Mouse (Mus musculus): Measurements from ENCODE around the gene Dnajc12.

DNA sequence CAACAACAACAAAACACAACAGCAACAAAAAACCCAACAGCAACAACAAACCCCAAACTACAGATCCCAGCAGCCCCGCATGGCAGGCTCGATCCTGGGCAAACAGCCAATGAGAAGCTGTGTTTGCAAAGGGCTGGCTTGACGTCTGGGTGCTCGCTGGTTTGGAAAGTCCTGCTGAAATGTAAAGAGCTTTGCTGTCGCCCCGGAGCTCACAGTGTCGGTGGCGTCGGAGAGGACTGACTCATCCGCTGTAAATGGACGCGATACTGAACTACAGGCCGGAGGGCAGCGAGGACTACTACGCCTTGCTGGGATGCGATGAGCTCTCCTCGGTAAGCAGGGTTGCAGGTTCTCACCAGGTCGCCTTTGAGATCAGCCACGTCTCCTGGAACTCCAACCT, 4.2 kb downstream of the Dnajc12 start:
- no peak for TF ChIP-seq E2F4 (IDR thresholded peaks at IDR 0.05; ENCODE audit: insufficient read depth)
- no peak for TF ChIP-seq USF1 (IDR thresholded peaks at IDR 0.05; ENCODE audit: low read depth)
- peak; percentile 46 for TF ChIP-seq POLR2A (IDR thresholded peaks at IDR 0.05; ENCODE audit: insufficient read length, low read depth)
- no peak for TF ChIP-seq MAX (IDR thresholded peaks at IDR 0.05; ENCODE audit: low read depth)
- TF ChIP-seq REST (IDR thresholded peaks at IDR 0.05; ENCODE audit: insufficient read depth, insufficient read length) = no peak
- no peak for TF ChIP-seq SRF (IDR thresholded peaks at IDR 0.05; ENCODE audit: control insufficient read depth, insufficient read length, low read depth)
- TF ChIP-seq CEBPB (IDR thresholded peaks at IDR 0.05; ENCODE audit: insufficient read depth, poor library complexity, severe bottlenecking) = no peak
- TF ChIP-seq MYOD1 (IDR thresholded peaks at IDR 0.05; ENCODE audit: control insufficient read depth in 1 of 3, insufficient read length in 2 of 3, low read depth in 2 of 3) = no peak
- TF ChIP-seq MYOG (IDR thresholded peaks at IDR 0.05; ENCODE audit: control insufficient read depth in 1 of 3, insufficient read depth in 1 of 3, insufficient read length in 2 of 3, low read depth in 2 of 3) = no peak
- no peak for TF ChIP-seq POLR2AphosphoS2 (IDR thresholded peaks at IDR 0.05; ENCODE audit: insufficient read length, low read depth)
